Mouse (Mus musculus): ENCODE data around the gene Acoxl.

Acoxl gene

GRCm38 (mm10) chr2:128155412-128156066 lies 316.9 kb downstream of the Acoxl start:
- DNase-seq, result no peak

- DNase-seq, result no peak
Observed at GRCm38 (mm10) chr2:128156067-128156462, 317.4 kb downstream of the Acoxl start.

- DNase-seq, result no peak
Observed at GRCm38 (mm10) chr2:128156557-128157412, 318.1 kb downstream of the Acoxl start.

- no peak for DNase-seq
Observed at GRCm38 (mm10) chr2:128158734-128159410, 320.2 kb downstream of the Acoxl start.

GRCm38 (mm10) chr2:128159619-128160125 lies 321.0 kb downstream of the Acoxl start:
- no peak for DNase-seq

GRCm38 (mm10) chr2:128163177-128163576 lies 324.5 kb downstream of the Acoxl start:
- no peak for DNase-seq

- DNase-seq, result peak; percentile 52
Observed at GRCm38 (mm10) chr2:128166623-128167423, 328.1 kb downstream of the Acoxl start.

GRCm38 (mm10) chr2:128167930-128168329 lies 329.3 kb downstream of the Acoxl start:
- DNase-seq, result no peak

GRCm38 (mm10) chr2:128169486-128169885 lies 330.8 kb downstream of the Acoxl start:
- no peak for DNase-seq

GRCm38 (mm10) chr2:128169972-128170371 lies 331.3 kb downstream of the Acoxl start:
- DNase-seq, result peak; percentile 33

GRCm38 (mm10) chr2:128170614-128171013 lies 331.9 kb downstream of the Acoxl start:
- DNase-seq, result no peak

GRCm38 (mm10) chr2:128172266-128172665 lies 333.6 kb downstream of the Acoxl start:
- no peak for DNase-seq
